Mouse (Mus musculus) liver, postnatal 0 days (tissue): ENCODE data around the gene Ttll2.
"Not testable (repeated sequence)": the region's sequence is repeated elsewhere in the genome, so short reads cannot be mapped to it uniquely, and the experiment has no call there.

Experiments
- CTCF ChIP-seq: sonication (generic); IDR thresholded peaks from 2 replicates; pipeline ENCODE4 v1.5.1; 2016; ENCODE audit warnings: antibody characterized with exemption, low read depth
- EP300 ChIP-seq: IDR thresholded peaks from 2 replicates; pipeline ENCODE4 v1.6.1; 2016; ENCODE audit warnings: antibody characterized with exemption, low read depth, mild to moderate bottlenecking

- not testable (repeated sequence) for TF ChIP-seq CTCF, EP300
Observed at GRCm38 (mm10) chr17:7396288-7396687, 43.8 kb upstream of the Ttll2 start.
